Mouse (Mus musculus) stomach, postnatal 0 days (tissue): ENCODE measurements around the gene Icam5. TPM values are rescaled to one million over a fixed set of nuclear protein-coding genes. Genes with fewer than 3 reads are reported as not detected.
"Not testable (repeated sequence)": the region's sequence is repeated elsewhere in the genome, so short reads cannot be mapped to it uniquely, and the experiment has no call there.

Experiments used
- ATAC-seq: fragments of 200-750 bp; cut with Nextera tagmentation; 2 replicates; pipeline ENCODE4 v1.8.0; 2017; ENCODE audit not compliant: low FRiP score, low TSS enrichment
- DNase-seq: peaks from one replicate; pipeline ENCODE4 v3.0.0-alpha.2; 2016; ENCODE audit warnings: low spot score
- H3K27ac ChIP-seq: fragments of 300-500 bp; sonication (generic); replicated peaks from 2 replicates; pipeline ENCODE4 v1.5.1; 2014; ENCODE audit warnings: mild to moderate bottlenecking, control low read depth
- H3K27me3 ChIP-seq: fragments of 300-500 bp; sonication (generic); 2 replicates; pipeline ENCODE4 v1.6.1; 2014; ENCODE audit warnings: low read length; ENCODE audit not compliant: control insufficient read depth, insufficient read depth
- H3K36me3 ChIP-seq: fragments of 300-500 bp; sonication (generic); 2 replicates; pipeline ENCODE4 v1.6.1; 2014; ENCODE audit warnings: low read length, mixed read lengths; ENCODE audit not compliant: control insufficient read depth, insufficient read depth
- H3K4me1 ChIP-seq: fragments of 300-500 bp; sonication (generic); replicated peaks from 2 replicates; pipeline ENCODE4 v1.6.1; 2014; ENCODE audit warnings: antibody characterized with exemption; ENCODE audit not compliant: control insufficient read depth, insufficient read depth
- H3K4me2 ChIP-seq: fragments of 300-500 bp; sonication (generic); replicated peaks from 2 replicates; pipeline ENCODE4 v1.6.1; 2014; ENCODE audit warnings: low read depth, mild to moderate bottlenecking, control low read depth, moderate library complexity
- H3K4me3 ChIP-seq: fragments of 300-500 bp; sonication (generic); 2 replicates; pipeline ENCODE4 v1.5.1; 2014; ENCODE audit warnings: low read depth, low read length, control low read depth
- H3K9ac ChIP-seq: fragments of 300-500 bp; sonication (generic); 2 replicates; pipeline ENCODE4 v1.6.1; 2014; ENCODE audit warnings: mild to moderate bottlenecking, low read length, control low read depth, mixed read lengths
- H3K9me3 ChIP-seq: fragments of 300-500 bp; sonication (generic); 2 replicates; pipeline ENCODE4 v1.6.1; 2016; ENCODE audit warnings: low read length; ENCODE audit not compliant: control insufficient read depth
- CTCF ChIP-seq: IDR thresholded peaks from 2 replicates; pipeline ENCODE4 v1.5.1; 2016; ENCODE audit warnings: antibody characterized with exemption, low read depth, mild to moderate bottlenecking, moderate library complexity
- EP300 ChIP-seq: optimal IDR thresholded peaks from 2 replicates; pipeline ENCODE3; 2016; ENCODE audit warnings: antibody characterized with exemption
- WGBS: fragments of 180-500 bp; shearing (Covaris S2); extraction: QIAGEN DNeasy Blood & Tissue Kit; methylation state at CpG from one replicate; pipeline ENCODE4 v1.1.7; 2014; 5-methylcytosine and 5-hydroxymethylcytosine counted together
- polyA plus RNA-seq: library from polyadenylated mRNA; unstranded; fragments of >200 nt; fragmentation: Nextera tagmentation; extraction: Ambion mirVana; gene quantifications from 2 replicates; pipeline ENCODE4 v1.2.1, GENCODE M21; 2015

Gene Icam5
- polyA plus RNA-seq, 1 experiment from 2014 or later = 0.27 TPM

GRCm38 (mm10) chr9:21039779-21040178 is 7.9 kb downstream of the Icam5 start:
- Histone ChIP-seq H3K4me2 (no peak overlapping the region), H3K36me3 (no peaks in the 10 kb centered on the region), H3K4me1 (no peaks in the 10 kb centered on the region), H3K27me3 (peaks cover 27% of the 10 kb centered on the region), H3K4me3 (no peak overlapping the region), H3K9me3 (no peaks in the 10 kb centered on the region), H3K27ac (no peak overlapping the region), H3K9ac (no peak overlapping the region)
- DNase-seq (no peak), ATAC-seq (no peak)
- 81% methylated on average over 3 of the region's 3 CpGs for WGBS
- TF ChIP-seq CTCF (no peak), EP300 (no peak)

DNA sequence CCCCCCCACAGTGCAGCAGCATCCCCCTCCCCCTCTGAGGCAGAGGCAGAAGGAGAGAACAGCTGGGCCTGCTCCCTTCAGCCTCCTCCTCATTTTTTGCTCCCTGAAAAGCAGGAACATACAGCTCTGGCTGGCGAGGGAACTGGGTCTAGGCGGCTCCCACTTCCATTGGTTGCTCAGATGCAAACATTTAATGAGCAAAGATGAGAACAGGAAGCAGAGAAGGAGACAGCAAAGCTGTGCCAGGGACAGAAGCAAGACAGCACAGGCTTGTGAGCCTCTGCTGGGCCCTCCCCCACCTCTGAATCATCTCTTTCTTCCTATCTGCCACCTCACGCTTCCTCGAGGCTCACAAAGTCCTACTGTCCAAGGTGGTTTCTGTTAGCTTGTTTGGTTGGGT is 9.4 kb downstream of the Icam5 start:
- Histone ChIP-seq H3K9ac (no peak overlapping the region), H3K4me2 (no peak overlapping the region), H3K36me3 (no peaks in the 10 kb centered on the region), H3K4me3 (no peak overlapping the region), H3K4me1 (no peaks in the 10 kb centered on the region), H3K9me3 (no peaks in the 10 kb centered on the region), H3K27ac (no peak overlapping the region), H3K27me3 (peaks cover 16% of the 10 kb centered on the region; the same call in 1 of the 2 replicates)
- TF ChIP-seq EP300 (no peak), CTCF (no peak)
- DNase-seq (no peak), ATAC-seq (peak; percentile 4; the same call in 1 of the 2 replicates)
- 35% methylated on average over 4 of the region's 4 CpGs for WGBS

DNA sequence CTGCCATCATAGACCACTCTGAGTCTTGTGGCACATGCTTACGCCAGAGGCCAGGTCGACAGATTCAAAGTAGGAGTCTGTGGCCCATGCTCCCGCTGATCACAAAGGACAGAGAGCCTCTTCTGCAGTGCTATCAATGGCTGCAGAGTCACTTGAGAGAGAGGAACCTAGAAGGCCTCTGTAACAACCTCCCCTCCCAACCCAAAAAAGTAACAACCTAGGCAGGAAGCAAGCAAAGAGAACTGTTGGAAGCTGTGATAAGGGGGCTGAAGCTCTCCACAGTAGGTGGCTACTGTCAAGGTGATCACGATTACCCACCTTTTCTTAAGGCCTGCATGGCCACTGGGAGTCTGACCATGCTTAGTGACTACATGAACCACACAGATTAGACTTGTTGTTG is 11.7 kb downstream of the Icam5 start:
- H3K4me2 ChIP-seq = no peak overlapping the region
- no peak overlapping the region for H3K27ac ChIP-seq
- DNase-seq (no peak), ATAC-seq (no peak)
- H3K36me3 ChIP-seq = no peaks in the 10 kb centered on the region
- H3K4me1 ChIP-seq = no peaks in the 10 kb centered on the region
- H3K27me3 ChIP-seq = peaks cover 1% of the 10 kb centered on the region; the same call in 1 of the 2 replicates
- TF ChIP-seq EP300 (no peak), CTCF (no peak)
- H3K9me3 ChIP-seq = no peaks in the 10 kb centered on the region
- 81% methylated on average over 4 of the region's 4 CpGs for WGBS
- H3K9ac ChIP-seq = no peak overlapping the region
- H3K4me3 ChIP-seq = no peak overlapping the region

DNA sequence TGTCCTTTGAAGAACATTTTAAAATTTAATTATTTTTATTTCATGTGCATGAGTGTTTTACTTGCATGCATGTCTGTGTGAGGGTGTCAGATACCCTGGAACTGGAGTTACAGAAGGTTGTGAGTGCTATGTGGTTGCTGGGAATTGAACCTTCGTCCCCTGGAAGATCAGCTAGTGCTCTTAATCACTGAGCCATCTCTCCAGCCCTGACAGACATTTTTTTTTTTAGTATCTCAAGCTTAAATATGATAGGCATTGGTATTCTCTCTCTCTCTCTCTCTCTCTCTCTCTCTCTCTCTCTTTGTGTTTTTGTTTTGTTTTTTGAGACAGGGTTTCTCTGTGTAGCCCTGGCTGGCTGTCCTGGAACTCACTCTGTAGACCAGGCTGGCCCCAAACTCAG is 12.9 kb downstream of the Icam5 start:
- H3K9me3 ChIP-seq, ATAC-seq, H3K27me3 ChIP-seq, H3K4me1 ChIP-seq, DNase-seq, H3K27ac ChIP-seq, H3K4me2 ChIP-seq, H3K4me3 ChIP-seq, H3K9ac ChIP-seq, H3K36me3 ChIP-seq: not testable (repeated sequence)
- 42% methylated on average over 1 of the region's 1 CpGs for WGBS

GRCm38 (mm10) chr9:21045235-21045634 is 13.4 kb downstream of the Icam5 start:
- ATAC-seq = no peak
- no peak for DNase-seq
- no peaks in the 10 kb centered on the region for H3K36me3 ChIP-seq
- no peak overlapping the region for H3K4me2 ChIP-seq
- H3K4me1 ChIP-seq = no peaks in the 10 kb centered on the region
- no peaks in the 10 kb centered on the region for H3K27me3 ChIP-seq
- no peak overlapping the region for H3K27ac ChIP-seq
- no peak for TF ChIP-seq CTCF
- no peak for TF ChIP-seq EP300
- H3K9ac ChIP-seq = no peak overlapping the region
- WGBS = 67% methylated on average over 3 of the region's 3 CpGs
- no peak overlapping the region for H3K4me3 ChIP-seq
- H3K9me3 ChIP-seq = no peaks in the 10 kb centered on the region

GRCm38 (mm10) chr9:21051578-21051977 is 19.7 kb downstream of the Icam5 start:
- no peak overlapping the region for H3K4me3 ChIP-seq
- H3K4me1 ChIP-seq = no peaks in the 10 kb centered on the region
- ATAC-seq (no peak), DNase-seq (no peak)
- H3K4me2 ChIP-seq = no peak overlapping the region
- no peak for TF ChIP-seq EP300
- no peak for TF ChIP-seq CTCF
- no peaks in the 10 kb centered on the region for H3K36me3 ChIP-seq
- H3K27me3 ChIP-seq = no peaks in the 10 kb centered on the region
- no peak overlapping the region for H3K9ac ChIP-seq
- H3K9me3 ChIP-seq = no peaks in the 10 kb centered on the region
- WGBS = 57% methylated on average over 10 of the region's 10 CpGs
- H3K27ac ChIP-seq = no peak overlapping the region
